Comparison of ENCODE assay signal across 15 mouse cellular contexts in genomic region chr8:108474556-108474955, GRCm38 (mm10).
"Had no signal": no experiment of that assay in that cellular context is flagged by ENCODE, and none has a peak within 500 bp of the region (broad histone marks: within the 10 kb centered on the region; RNA-seq: fewer than 3 reads in every experiment).

No protein-coding gene starts in this region.

- DNase-seq: kidney, adult 11 months; kidney, postnatal 25 days; layer of hippocampus, adult 9-11 months; layer of hippocampus, postnatal 36 days; retina, postnatal 1 day; right cerebral cortex, postnatal 4 days; spleen, adult 18-20 months; thymus, postnatal 36 days had no signal

- H3K4me2 ChIP-seq: kidney, embryonic 15.5 days; limb, embryonic 15.5 days; liver, embryonic 12.5 days; midbrain, embryonic 12.5 days; neural tube, embryonic 13.5 days had no signal

- H3K4me1 ChIP-seq: kidney, embryonic 15.5 days; limb, embryonic 15.5 days; liver, embryonic 12.5 days; midbrain, embryonic 12.5 days had no signal

- H3K27ac ChIP-seq: hindbrain, postnatal 0 days; kidney, embryonic 15.5 days; limb, embryonic 15.5 days; liver, embryonic 12.5 days; midbrain, embryonic 12.5 days; neural tube, embryonic 13.5 days had no signal

- H3K4me3 ChIP-seq: kidney, embryonic 15.5 days; limb, embryonic 15.5 days; liver, embryonic 12.5 days; midbrain, embryonic 12.5 days; neural tube, embryonic 13.5 days had no signal

- ATAC-seq: hindbrain, postnatal 0 days; liver, embryonic 12.5 days; midbrain, embryonic 16.5 days had no signal

- H3K9ac ChIP-seq: kidney, embryonic 15.5 days; limb, embryonic 15.5 days; liver, embryonic 12.5 days; midbrain, embryonic 12.5 days; neural tube, embryonic 13.5 days had no signal

- H3K36me3 ChIP-seq: kidney, embryonic 15.5 days; limb, embryonic 15.5 days; liver, embryonic 12.5 days; midbrain, embryonic 12.5 days; neural tube, embryonic 13.5 days had no signal

- H3K27me3 ChIP-seq: kidney, embryonic 15.5 days; limb, embryonic 15.5 days; liver, embryonic 12.5 days; neural tube, embryonic 13.5 days had no signal

- H3K9me3 ChIP-seq: kidney, embryonic 15.5 days; limb, embryonic 15.5 days; liver, embryonic 12.5 days; midbrain, embryonic 12.5 days; neural tube, embryonic 13.5 days had no signal
